In genomic region chr12:25155396-25155795, GRCm38 (mm10) we compare ENCODE assay signal across 15 mouse cellular contexts. TPM values are rescaled to one million over a fixed set of nuclear protein-coding genes. Genes with fewer than 3 reads are reported as not detected.
DNase-seq lines count a peak whose midpoint lies in the region; ATAC-seq and TF ChIP-seq lines count a peak whose summit lies in the region.
"Had no signal": no experiment of that assay in that cellular context is flagged by ENCODE, and none has a peak within 500 bp of the region (broad histone marks: within the 10 kb centered on the region; RNA-seq: fewer than 3 reads in every experiment).

No protein-coding gene starts in this region.

- no peaks in the 10 kb centered on the region for H3K9me3 ChIP-seq in lung, embryonic 14.5 days (ENCODE audit: low read depth, low read length)
- H3K9me3 ChIP-seq: liver, embryonic 15.5 days; megakaryocyte, embryonic 14.5 days had no signal

- no peak overlapping the region for H3K9ac ChIP-seq in lung, embryonic 14.5 days
- H3K9ac ChIP-seq: liver, embryonic 15.5 days had no signal

- intact Hi-C loops in gastrocnemius, adult 2 months (cut with DNase I): no loop called here

- WGBS in lung, embryonic 14.5 days: 28% methylated on average over 9 of the region's 9 CpGs

- H3K4me2 ChIP-seq in lung, embryonic 14.5 days: no peak overlapping the region
- H3K4me2 ChIP-seq: liver, embryonic 15.5 days had no signal

- no peaks in the 10 kb centered on the region for H3K27me3 ChIP-seq in lung, embryonic 14.5 days (ENCODE audit: insufficient read depth, low read length)
- H3K27me3 ChIP-seq: liver, embryonic 15.5 days had no signal

- ATAC-seq in lung, embryonic 14.5 days (ENCODE audit: insufficient read depth): peak; percentile 52; the same call in 1 of the 2 replicates
- ATAC-seq in monocyte, adult 5-6 weeks (replicated peaks; ENCODE audit: insufficient number of reproducible peaks, low FRiP score, low TSS enrichment, poor library complexity, severe bottlenecking): peak; percentile 94

- no peak for DNase-seq in lung, embryonic 14.5 days
- DNase-seq in lung, postnatal 4 days: no peak
- DNase-seq in B cell, adult 2 months: peak; percentile 33 to 39
- peak; percentile 46 for DNase-seq in NIH3T3 (ENCODE audit: low read depth)
- no peak for DNase-seq in left cerebral cortex, adult 9 months (ENCODE audit: low spot score in 2 of 2)
- DNase-seq in right cerebral cortex, postnatal 10 days (ENCODE audit: low spot score in 2 of 2): no peak
- DNase-seq in gastrocnemius, adult 2 months: no peak
- DNase-seq: cerebellum, adult 9-10 months; heart, adult 11 months; heart, postnatal 10 days; kidney, postnatal 10 days; thymus, postnatal 25 days had no signal

- no peaks in the 10 kb centered on the region for H3K4me1 ChIP-seq in lung, embryonic 14.5 days (ENCODE audit: insufficient read depth)

- H3K36me3 ChIP-seq in lung, embryonic 14.5 days (ENCODE audit: insufficient read depth): no peaks in the 10 kb centered on the region
- H3K36me3 ChIP-seq: liver, embryonic 15.5 days had no signal

- H3K4me3 ChIP-seq in lung, embryonic 14.5 days (ENCODE audit: low read depth, low read length): no peak overlapping the region
- H3K4me3 ChIP-seq in gastrocnemius, adult 2 months: no peak overlapping the region
- H3K4me3 ChIP-seq: liver, embryonic 15.5 days; megakaryocyte, embryonic 14.5 days had no signal

- no peak overlapping the region for H3K27ac ChIP-seq in lung, embryonic 14.5 days (ENCODE audit: low read depth)
- no peak overlapping the region for H3K27ac ChIP-seq in gastrocnemius, adult 2 months
- H3K27ac ChIP-seq: liver, embryonic 15.5 days had no signal

- TF ChIP-seq CTCF in lung, embryonic 14.5 days (IDR thresholded peaks at IDR 0.05; ENCODE audit: low read depth): no peak
- TF ChIP-seq CTCF in gastrocnemius, adult 2 months (IDR thresholded peaks at IDR 0.05): no peak

RNA-seq across cellular contexts. Expression of gene Id2, which starts 58.5 kb away (rescaled TPM):
- 470 and 497 TPM in 2 replicates for polyA plus RNA-seq in lung, embryonic 14.5 days (2014; fragmentation: Nextera tagmentation; extraction: Ambion mirVana)
- total RNA-seq in monocyte, adult 5-6 weeks (2017): 239 to 512 TPM (median 247 TPM) in 3 replicates
- total RNA-seq in gastrocnemius, adult 2 months (2021): 1 to 10 TPM; 1.6 to 2.0 TPM

Comparison
In these comparisons a context has a peak if more than half of its experiments do, and no peak if none do; other contexts are left out.
1. DNase-seq: peak in B cell, adult 2 months (2 of 2) and NIH3T3 (single experiment); none in lung, embryonic 14.5 days (single experiment), lung, postnatal 4 days (0 of 2), left cerebral cortex, adult 9 months (0 of 2), right cerebral cortex, postnatal 10 days (0 of 2) and gastrocnemius, adult 2 months (single experiment).
2. RNA of gene Id2, which starts 58.5 kb away (total RNA-seq): 239 to 512 TPM in monocyte, adult 5-6 weeks; 1.6 to 2.0 TPM in gastrocnemius, adult 2 months; every median in the first group is over 10 times any median in the second.